Mouse (Mus musculus): ENCODE measurements around the gene Pja2. TPM values are rescaled to one million over a fixed set of nuclear protein-coding genes. Genes with fewer than 3 reads are reported as not detected.
"Not testable (repeated sequence)": the region's sequence is repeated elsewhere in the genome, so short reads cannot be mapped to it uniquely, and the experiment has no call there.

Gene Pja2
- 25.6 and 25.7 TPM in 2 replicates for polyA plus RNA-seq (2015; fragmentation: Nextera tagmentation; extraction: Ambion mirVana)

GRCm38 (mm10) chr17:64331898-64332769 is at the start of gene Pja2:
TSS of gene Pja2 (minus strand) at chr17:64331916.
- peak; percentile 99 for DNase-seq (ENCODE audit: low spot score)

GRCm38 (mm10) chr17:64375327-64375726 is 43.6 kb upstream of the Pja2 start:
- DNase-seq (ENCODE audit: low spot score), result peak; percentile 44

GRCm38 (mm10) chr17:64363694-64364093 is 32.0 kb upstream of the Pja2 start:
- DNase-seq (ENCODE audit: low spot score), result no peak

GRCm38 (mm10) chr17:64362570-64362969 is 30.9 kb upstream of the Pja2 start:
- DNase-seq (ENCODE audit: low spot score), result no peak

- no peak for DNase-seq (ENCODE audit: low spot score)
Observed at GRCm38 (mm10) chr17:64361911-64362425, 30.3 kb upstream of the Pja2 start.

- DNase-seq (ENCODE audit: low spot score), result no peak
Observed at GRCm38 (mm10) chr17:64353940-64354339, 22.2 kb upstream of the Pja2 start.

- DNase-seq (ENCODE audit: low spot score), result no peak
Observed at GRCm38 (mm10) chr17:64346135-64346534, 14.4 kb upstream of the Pja2 start.

- DNase-seq (ENCODE audit: low spot score), result no peak
Observed at GRCm38 (mm10) chr17:64344576-64345172, 13.0 kb upstream of the Pja2 start.

GRCm38 (mm10) chr17:64341698-64342097 is 10.0 kb upstream of the Pja2 start:
- no peak for DNase-seq (ENCODE audit: low spot score)

- no peak for DNase-seq (ENCODE audit: low spot score)
Observed at GRCm38 (mm10) chr17:64339752-64340151, 8.0 kb upstream of the Pja2 start.

- no peak for DNase-seq (ENCODE audit: low spot score)
Observed at GRCm38 (mm10) chr17:64337220-64337619, 5.5 kb upstream of the Pja2 start.

GRCm38 (mm10) chr17:64333956-64334355 is 2.2 kb upstream of the Pja2 start:
- no peak for DNase-seq (ENCODE audit: low spot score)

GRCm38 (mm10) chr17:64332770-64333096 is 1.0 kb upstream of the Pja2 start:
- DNase-seq (ENCODE audit: low spot score), result no peak

GRCm38 (mm10) chr17:64331291-64331897 is 322 bp downstream of the Pja2 start:
- no peak for DNase-seq (ENCODE audit: low spot score)

GRCm38 (mm10) chr17:64330885-64331284 is 831 bp downstream of the Pja2 start:
- no peak for DNase-seq (ENCODE audit: low spot score)

GRCm38 (mm10) chr17:64324556-64324955 is 7.2 kb downstream of the Pja2 start:
- no peak for DNase-seq (ENCODE audit: low spot score)

- no peak for DNase-seq (ENCODE audit: low spot score)
Observed at GRCm38 (mm10) chr17:64315428-64315827, 16.3 kb downstream of the Pja2 start.

- not testable (repeated sequence) for DNase-seq (ENCODE audit: low spot score)
Observed at GRCm38 (mm10) chr17:64314523-64314922, 17.2 kb downstream of the Pja2 start.

- DNase-seq (ENCODE audit: low spot score), result no peak
Observed at GRCm38 (mm10) chr17:64297628-64298027, 34.1 kb downstream of the Pja2 start.

GRCm38 (mm10) chr17:64292740-64293139 is 39.0 kb downstream of the Pja2 start:
- DNase-seq (ENCODE audit: low spot score), result no peak

GRCm38 (mm10) chr17:64289684-64290083 is 42.0 kb downstream of the Pja2 start:
- DNase-seq (ENCODE audit: low spot score), result no peak

- DNase-seq (ENCODE audit: low spot score), result no peak
Observed at GRCm38 (mm10) chr17:64288000-64288399, 43.7 kb downstream of the Pja2 start.

Measured in thymus, postnatal 0 days (tissue).